Mouse (Mus musculus): ENCODE results near the gene Snx11. TPM values are rescaled to one million over a fixed set of nuclear protein-coding genes. Genes with fewer than 3 reads are reported as not detected.
A peak's percentile ranks its signal among the peaks of the same experiment; 100 is the strongest.

The Snx11 gene
- polyA plus RNA-seq, 1 experiment from 2014 or later, result 17.6 TPM

DNA sequence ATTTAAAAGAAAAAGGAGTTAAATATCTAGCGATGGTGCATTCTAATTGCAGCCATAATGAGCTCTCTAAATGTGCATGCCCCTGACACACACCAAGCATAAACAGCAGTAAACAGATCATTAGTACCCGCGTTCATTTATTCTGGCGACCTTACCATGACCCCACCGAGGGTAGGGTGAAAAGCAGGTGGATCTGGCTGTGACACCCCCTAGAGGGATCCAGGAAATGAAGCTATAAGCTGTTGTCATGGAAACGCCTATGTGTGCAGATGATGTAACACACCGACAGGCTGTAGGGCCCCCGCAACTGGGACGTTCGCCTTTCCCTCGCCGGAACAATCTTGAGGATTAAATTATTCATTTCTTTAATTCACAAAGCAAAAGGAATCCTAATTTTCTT, 35.4 kb downstream of the Snx11 start:
- H3K27me3 ChIP-seq (replicated peaks; ENCODE audit: control insufficient read depth, insufficient read depth, low read length), result peaks cover 10% of the 10 kb centered on the region; the same call in 1 of the 2 replicates

DNA sequence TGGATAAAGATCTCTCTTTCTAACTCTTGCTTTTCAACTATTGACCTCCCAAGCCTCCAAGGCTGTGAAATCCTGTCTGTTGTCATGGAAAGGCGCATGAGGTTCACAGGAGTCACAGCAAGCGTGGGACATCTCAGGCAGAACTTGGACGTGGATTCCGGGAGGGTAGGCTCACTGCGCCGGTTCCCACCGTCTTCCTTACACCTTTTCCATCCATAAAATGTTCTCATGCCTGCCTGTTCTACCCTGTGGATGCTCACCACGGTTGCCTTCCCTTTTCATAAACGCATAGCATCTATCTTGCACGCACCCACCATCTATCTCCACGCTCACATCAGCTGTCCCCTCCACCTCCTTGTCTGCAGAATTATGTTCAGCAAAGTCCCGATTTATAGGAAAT, 36.6 kb downstream of the Snx11 start:
- no peak overlapping the region for H3K4me3 ChIP-seq (ENCODE audit: low read depth, low read length)
- no peak overlapping the region for H3K4me2 ChIP-seq (ENCODE audit: low read length)
- H3K9ac ChIP-seq (ENCODE audit: low read length), result no peak overlapping the region
- H3K4me1 ChIP-seq (ENCODE audit: control insufficient read depth, insufficient read depth, low read length), result peaks cover 15% of the 10 kb centered on the region
- ATAC-seq (no peak), DNase-seq (ENCODE audit: low spot score) (no peak)
- 54% methylated on average over 12 of the region's 12 CpGs for WGBS
- no peaks in the 10 kb centered on the region for H3K36me3 ChIP-seq (ENCODE audit: control insufficient read depth, insufficient read depth, low read length)
- no peaks in the 10 kb centered on the region for H3K9me3 ChIP-seq (replicated peaks; ENCODE audit: control insufficient read depth, low read length)
- peaks cover 15% of the 10 kb centered on the region; the same call in 1 of the 2 replicates for H3K27me3 ChIP-seq (replicated peaks; ENCODE audit: control insufficient read depth, insufficient read depth, low read length)
- no peak overlapping the region for H3K27ac ChIP-seq (ENCODE audit: low read depth, low read length)

More for the DNA sequence above, 35.4 kb downstream of the Snx11 start:
- WGBS, result 1% methylated on average over 12 of the region's 12 CpGs
- peak; percentile 82 for DNase-seq (ENCODE audit: low spot score)
- Histone ChIP-seq H3K27ac (ENCODE audit: low read depth, low read length) (no peak overlapping the region), H3K4me1 (ENCODE audit: control insufficient read depth, insufficient read depth, low read length) (peaks cover 15% of the 10 kb centered on the region), H3K9me3 (replicated peaks; ENCODE audit: control insufficient read depth, low read length) (no peaks in the 10 kb centered on the region), H3K9ac (ENCODE audit: low read length) (no peak overlapping the region), H3K4me2 (ENCODE audit: low read length) (peak overlapping the region; percentile 34), H3K36me3 (ENCODE audit: control insufficient read depth, insufficient read depth, low read length) (no peaks in the 10 kb centered on the region), H3K4me3 (ENCODE audit: low read depth, low read length) (no peak overlapping the region)
- peak; percentile 78 for ATAC-seq

DNA sequence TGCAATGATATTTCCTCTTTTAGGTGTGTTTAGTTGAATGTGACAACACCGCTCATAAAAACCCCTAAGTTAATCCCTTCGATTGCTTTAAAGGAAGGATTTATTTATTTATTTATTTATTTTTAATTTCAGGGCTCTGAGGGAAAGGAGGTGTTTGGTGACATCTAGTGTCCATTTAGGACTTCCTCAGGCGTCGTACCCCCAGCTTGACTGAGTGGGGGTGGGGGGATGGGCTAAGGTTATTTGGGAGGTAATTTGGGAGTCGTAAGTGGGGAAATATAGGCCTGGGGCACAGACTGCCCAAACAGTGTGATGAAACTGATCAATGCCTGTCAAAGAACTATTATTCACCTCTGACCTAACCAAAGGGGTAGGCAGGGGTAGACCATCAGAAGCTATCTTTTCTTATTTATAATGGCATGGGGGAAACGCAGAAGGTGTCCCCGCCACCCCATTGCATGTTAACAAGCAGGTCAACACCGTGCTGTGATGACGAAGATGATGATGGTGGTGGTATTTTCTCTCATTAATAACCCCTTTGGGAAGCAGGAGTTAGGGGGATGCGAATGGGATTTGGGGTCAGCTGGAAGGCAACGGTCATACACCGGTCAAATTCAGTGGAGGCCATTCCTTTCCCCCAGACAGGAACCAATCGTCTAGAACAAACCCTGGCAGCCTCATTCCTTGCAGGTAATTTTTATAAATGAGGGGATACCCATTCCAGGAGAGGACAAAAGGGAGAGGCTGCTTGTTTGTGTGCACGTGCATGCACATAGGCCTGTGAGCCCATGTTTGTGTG, 39.5 kb downstream of the Snx11 start:
- H3K4me1 ChIP-seq (ENCODE audit: control insufficient read depth, insufficient read depth, low read length), result peaks cover 15% of the 10 kb centered on the region
- H3K9ac ChIP-seq (ENCODE audit: low read length), result no peak overlapping the region
- DNase-seq (ENCODE audit: low spot score), result no peak
- H3K27ac ChIP-seq (ENCODE audit: low read depth, low read length), result no peak overlapping the region
- H3K27me3 ChIP-seq (replicated peaks; ENCODE audit: control insufficient read depth, insufficient read depth, low read length), result peaks cover 15% of the 10 kb centered on the region; the same call in 1 of the 2 replicates
- 68% methylated on average over 14 of the region's 14 CpGs for WGBS
- no peak overlapping the region for H3K4me3 ChIP-seq (ENCODE audit: low read depth, low read length)
- no peaks in the 10 kb centered on the region for H3K36me3 ChIP-seq (ENCODE audit: control insufficient read depth, insufficient read depth, low read length)
- H3K9me3 ChIP-seq (replicated peaks; ENCODE audit: control insufficient read depth, low read length), result no peaks in the 10 kb centered on the region
- H3K4me2 ChIP-seq (ENCODE audit: low read length), result no peak overlapping the region
- ATAC-seq, result no peak

DNA sequence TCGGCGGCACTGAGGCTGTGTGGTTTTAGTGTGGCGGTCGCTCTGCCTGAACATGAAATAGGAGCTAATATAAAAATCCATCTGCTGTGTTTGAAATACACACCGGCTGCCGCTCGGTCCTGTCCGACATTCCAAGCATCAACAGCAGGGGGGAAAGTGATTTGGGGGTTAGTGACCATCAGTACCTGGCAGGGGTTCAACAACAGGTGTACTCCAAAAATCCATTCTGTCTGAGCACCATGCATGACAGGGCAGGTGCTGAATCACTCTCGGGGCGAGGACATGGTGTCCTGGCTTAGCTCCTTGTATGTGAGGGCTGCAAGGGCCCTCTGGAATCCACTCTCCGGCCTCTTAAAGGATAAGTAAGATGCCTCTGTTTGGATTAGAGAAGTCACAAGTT, 41.0 kb downstream of the Snx11 start:
- Histone ChIP-seq H3K4me1 (ENCODE audit: control insufficient read depth, insufficient read depth, low read length) (peaks cover 2% of the 10 kb centered on the region), H3K27me3 (replicated peaks; ENCODE audit: control insufficient read depth, insufficient read depth, low read length) (peaks cover 15% of the 10 kb centered on the region; the same call in 1 of the 2 replicates), H3K4me3 (ENCODE audit: low read depth, low read length) (peak overlapping the region; percentile 10; the same call in 1 of the 2 replicates), H3K9me3 (replicated peaks; ENCODE audit: control insufficient read depth, low read length) (no peaks in the 10 kb centered on the region), H3K36me3 (ENCODE audit: control insufficient read depth, insufficient read depth, low read length) (no peaks in the 10 kb centered on the region), H3K27ac (ENCODE audit: low read depth, low read length) (no peak overlapping the region), H3K9ac (ENCODE audit: low read length) (peak overlapping the region; percentile 17; the same call in 1 of the 2 replicates), H3K4me2 (ENCODE audit: low read length) (peak overlapping the region; percentile 45)
- DNase-seq (ENCODE audit: low spot score), result no peak
- no peak for ATAC-seq
- WGBS, result 18% methylated on average over 11 of the region's 11 CpGs

DNA sequence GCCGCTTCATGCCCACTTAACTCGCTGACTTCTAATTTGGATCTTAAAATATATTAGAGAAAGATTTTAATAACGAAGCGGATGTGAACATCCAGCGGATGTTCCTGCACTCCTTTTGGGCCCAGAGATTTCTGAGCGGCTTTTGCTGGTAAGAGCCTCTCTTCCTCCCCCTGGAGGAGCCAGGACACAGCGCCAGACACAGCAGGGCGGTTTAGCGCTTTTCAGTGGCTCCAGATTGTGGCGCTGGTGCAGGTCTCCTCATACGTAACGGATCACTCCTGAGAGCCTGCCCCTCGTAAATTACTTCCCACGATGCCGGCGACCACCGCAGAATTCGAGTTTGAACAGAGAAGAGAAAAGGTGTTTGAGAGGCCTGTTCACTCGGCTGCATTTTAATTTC, 41.5 kb downstream of the Snx11 start:
- peak; percentile 85 for ATAC-seq
- DNase-seq (ENCODE audit: low spot score), result peak; percentile 87
- Histone ChIP-seq H3K27ac (ENCODE audit: low read depth, low read length) (no peak overlapping the region), H3K4me3 (ENCODE audit: low read depth, low read length) (peak overlapping the region; percentile 10; the same call in 1 of the 2 replicates), H3K4me2 (ENCODE audit: low read length) (peak overlapping the region; percentile 45), H3K27me3 (replicated peaks; ENCODE audit: control insufficient read depth, insufficient read depth, low read length) (peaks cover 12% of the 10 kb centered on the region; the same call in 1 of the 2 replicates), H3K4me1 (ENCODE audit: control insufficient read depth, insufficient read depth, low read length) (peaks cover 2% of the 10 kb centered on the region), H3K9ac (ENCODE audit: low read length) (peak overlapping the region; percentile 17; the same call in 1 of the 2 replicates), H3K36me3 (ENCODE audit: control insufficient read depth, insufficient read depth, low read length) (no peaks in the 10 kb centered on the region), H3K9me3 (replicated peaks; ENCODE audit: control insufficient read depth, low read length) (no peaks in the 10 kb centered on the region)
- 1% methylated on average over 19 of the region's 19 CpGs for WGBS

DNA sequence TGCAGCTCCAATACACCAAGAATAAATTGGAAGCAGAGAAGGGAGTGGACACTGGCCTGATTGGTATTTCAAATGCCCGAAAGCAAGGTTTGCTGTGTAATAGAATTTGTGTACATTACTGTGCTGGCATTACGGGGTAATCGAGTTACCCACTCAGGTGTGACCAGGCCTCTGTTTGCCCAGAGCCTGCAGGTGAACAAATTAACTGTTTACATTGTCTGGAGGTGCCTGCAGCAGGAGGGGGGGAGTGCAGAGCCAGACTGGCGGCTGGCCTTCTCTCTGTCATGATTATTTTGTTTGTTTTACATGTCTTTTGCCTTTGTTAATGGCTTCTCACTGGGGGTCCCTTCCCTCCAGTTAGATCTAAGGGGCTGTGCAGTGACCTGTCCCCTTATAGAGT, 44.7 kb downstream of the Snx11 start:
- Histone ChIP-seq H3K4me1 (ENCODE audit: control insufficient read depth, insufficient read depth, low read length) (peaks cover 22% of the 10 kb centered on the region), H3K9me3 (replicated peaks; ENCODE audit: control insufficient read depth, low read length) (no peaks in the 10 kb centered on the region), H3K4me3 (ENCODE audit: low read depth, low read length) (no peak overlapping the region), H3K27ac (ENCODE audit: low read depth, low read length) (no peak overlapping the region), H3K36me3 (ENCODE audit: control insufficient read depth, insufficient read depth, low read length) (no peaks in the 10 kb centered on the region), H3K9ac (ENCODE audit: low read length) (no peak overlapping the region), H3K27me3 (replicated peaks; ENCODE audit: control insufficient read depth, insufficient read depth, low read length) (peaks cover 6% of the 10 kb centered on the region; the same call in 1 of the 2 replicates), H3K4me2 (ENCODE audit: low read length) (no peak overlapping the region)
- ATAC-seq, result no peak
- DNase-seq (ENCODE audit: low spot score), result no peak
- WGBS, result 49% methylated on average over 4 of the region's 4 CpGs

DNA sequence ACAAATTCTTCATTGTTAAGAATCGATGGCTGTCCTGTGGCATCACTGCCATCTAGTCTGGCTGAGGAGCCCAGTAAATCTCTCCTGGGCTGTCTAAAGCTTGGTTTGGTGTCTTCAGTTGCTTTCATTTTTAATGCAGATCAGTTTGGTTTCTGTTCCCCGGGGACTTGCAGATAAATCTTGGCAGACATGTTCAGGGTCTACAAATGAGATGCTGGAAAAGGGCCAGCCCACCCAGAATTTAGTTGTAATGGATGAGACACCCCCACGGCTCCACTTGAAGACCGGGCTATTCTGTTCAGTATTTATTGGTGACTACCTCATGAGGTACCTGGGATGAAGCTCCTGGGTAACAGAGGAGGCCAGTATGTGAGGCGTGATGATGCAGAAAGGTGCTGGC, 47.0 kb downstream of the Snx11 start:
- ATAC-seq (no peak), DNase-seq (ENCODE audit: low spot score) (peak; percentile 68)
- Histone ChIP-seq H3K4me1 (ENCODE audit: control insufficient read depth, insufficient read depth, low read length) (peaks cover 30% of the 10 kb centered on the region), H3K4me3 (ENCODE audit: low read depth, low read length) (no peak overlapping the region), H3K36me3 (ENCODE audit: control insufficient read depth, insufficient read depth, low read length) (no peaks in the 10 kb centered on the region), H3K27ac (ENCODE audit: low read depth, low read length) (no peak overlapping the region), H3K9ac (ENCODE audit: low read length) (no peak overlapping the region), H3K4me2 (ENCODE audit: low read length) (peak overlapping the region; percentile 3; the same call in 1 of the 2 replicates), H3K27me3 (replicated peaks; ENCODE audit: control insufficient read depth, insufficient read depth, low read length) (no peaks in the 10 kb centered on the region), H3K9me3 (replicated peaks; ENCODE audit: control insufficient read depth, low read length) (no peaks in the 10 kb centered on the region)
- WGBS, result 38% methylated on average over 5 of the region's 5 CpGs

DNA sequence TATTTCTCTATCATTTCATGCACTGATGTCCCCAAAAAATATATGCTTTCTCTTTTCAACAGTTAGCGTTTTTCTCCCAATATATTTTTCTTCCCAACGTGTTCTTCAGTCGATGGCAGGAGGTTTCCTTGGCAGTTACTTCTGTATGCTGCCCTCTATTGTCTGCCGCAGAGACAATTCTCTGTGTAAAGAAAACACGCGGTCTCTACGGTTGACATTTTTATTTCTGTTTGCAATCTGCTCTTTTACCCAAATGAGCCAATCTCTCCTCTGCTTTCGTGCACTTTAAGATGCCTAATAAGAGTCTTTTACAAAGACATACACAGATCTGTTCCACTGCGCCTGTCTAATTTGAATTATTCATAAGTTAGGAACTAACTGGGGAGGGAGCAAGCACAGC, 47.9 kb downstream of the Snx11 start:
- Histone ChIP-seq H3K9ac (ENCODE audit: low read length) (no peak overlapping the region), H3K36me3 (ENCODE audit: control insufficient read depth, insufficient read depth, low read length) (no peaks in the 10 kb centered on the region), H3K4me2 (ENCODE audit: low read length) (peak overlapping the region; percentile 25; the same call in 1 of the 2 replicates), H3K9me3 (replicated peaks; ENCODE audit: control insufficient read depth, low read length) (no peaks in the 10 kb centered on the region), H3K4me1 (ENCODE audit: control insufficient read depth, insufficient read depth, low read length) (peaks cover 30% of the 10 kb centered on the region), H3K27ac (ENCODE audit: low read depth, low read length) (no peak overlapping the region), H3K27me3 (replicated peaks; ENCODE audit: control insufficient read depth, insufficient read depth, low read length) (no peaks in the 10 kb centered on the region), H3K4me3 (ENCODE audit: low read depth, low read length) (no peak overlapping the region)
- DNase-seq (ENCODE audit: low spot score) (peak; percentile 70), ATAC-seq (no peak)
- WGBS, result 19% methylated on average over 9 of the region's 9 CpGs

DNA sequence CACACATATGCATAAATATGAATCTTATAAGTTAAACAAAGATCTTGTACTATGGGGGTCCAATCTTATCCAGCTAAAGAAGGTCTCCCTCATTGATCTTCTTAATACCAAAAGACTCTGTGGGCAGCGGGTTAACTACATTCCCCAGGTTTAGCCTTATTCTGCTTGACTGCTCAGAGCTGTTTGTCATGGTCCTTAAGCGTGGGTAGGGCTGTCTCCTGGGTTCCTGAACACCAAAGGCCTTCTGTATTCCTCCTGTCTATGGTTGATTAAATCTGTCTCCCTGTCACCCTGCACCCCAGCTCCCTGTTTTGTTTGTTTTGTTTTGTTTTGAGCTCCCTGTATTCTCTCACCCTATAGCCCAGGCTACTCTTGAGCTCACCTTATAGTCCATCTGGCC, 48.8 kb downstream of the Snx11 start:
- DNase-seq (ENCODE audit: low spot score) (no peak), ATAC-seq (no peak)
- peaks cover 30% of the 10 kb centered on the region for H3K4me1 ChIP-seq (ENCODE audit: control insufficient read depth, insufficient read depth, low read length)
- H3K9ac ChIP-seq (ENCODE audit: low read length), result no peak overlapping the region
- H3K9me3 ChIP-seq (replicated peaks; ENCODE audit: control insufficient read depth, low read length), result no peaks in the 10 kb centered on the region
- 41% methylated on average over 2 of the region's 2 CpGs for WGBS
- H3K27me3 ChIP-seq (replicated peaks; ENCODE audit: control insufficient read depth, insufficient read depth, low read length), result no peaks in the 10 kb centered on the region
- H3K4me2 ChIP-seq (ENCODE audit: low read length), result no peak overlapping the region
- no peak overlapping the region for H3K27ac ChIP-seq (ENCODE audit: low read depth, low read length)
- H3K36me3 ChIP-seq (ENCODE audit: control insufficient read depth, insufficient read depth, low read length), result no peaks in the 10 kb centered on the region
- no peak overlapping the region for H3K4me3 ChIP-seq (ENCODE audit: low read depth, low read length)
